Mouse (Mus musculus): Measurements from ENCODE around the gene Rab34. TPM values are rescaled to one million over a fixed set of nuclear protein-coding genes. Genes with fewer than 3 reads are reported as not detected.

The Rab34 gene
- 1.3 and 1.5 TPM in 2 replicates for total RNA-seq (2015)
- total RNA-seq (2017): 1.3 and 2.4 TPM in 2 replicates

DNA sequence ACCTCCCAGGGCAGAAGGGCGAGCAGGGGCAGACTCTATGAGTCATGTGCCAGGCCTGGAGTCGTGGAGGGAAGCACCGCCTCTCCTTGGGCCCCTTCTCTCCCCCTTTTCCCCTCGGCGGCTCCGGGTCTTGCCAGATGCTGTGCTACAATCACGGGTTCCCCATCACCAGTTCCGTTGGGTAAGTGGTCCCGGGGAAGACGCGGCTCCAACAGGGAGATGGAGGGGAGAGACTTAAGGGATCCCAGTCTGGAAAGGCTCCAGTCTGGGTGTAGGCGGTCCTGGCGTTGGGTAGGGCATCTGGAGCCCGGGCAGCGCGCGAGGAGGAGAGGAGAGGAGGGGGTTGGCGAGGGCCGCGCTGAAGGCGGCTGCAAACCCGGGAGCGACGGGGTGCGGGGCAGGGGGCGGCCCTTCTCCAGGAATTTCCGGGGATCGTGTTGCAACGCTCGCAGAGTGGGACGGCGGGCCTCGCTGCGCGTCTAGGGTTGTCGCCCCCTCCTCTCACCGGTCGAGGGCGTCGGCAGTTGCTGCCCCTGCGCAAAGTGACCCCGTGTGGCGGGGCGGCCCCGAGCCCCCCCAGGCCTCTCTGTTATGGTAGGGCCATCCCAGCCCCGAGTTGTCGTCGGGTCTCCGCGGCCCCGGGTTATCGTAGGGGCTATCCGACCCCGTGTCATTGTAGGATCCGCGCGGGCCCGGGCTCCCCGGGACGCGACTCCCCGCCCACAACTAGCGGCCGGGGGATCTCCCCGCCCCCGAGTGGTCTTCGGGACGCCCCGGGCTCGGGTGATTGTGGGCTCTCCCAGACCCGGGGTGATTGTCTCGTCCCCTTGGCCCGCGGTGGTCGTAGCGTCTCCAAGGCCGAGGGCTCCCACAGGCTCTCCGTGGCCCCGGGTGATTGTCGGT is at the start of gene Rab34:
Gene Rab34 (plus strand): TSS at position 100 of the 903 bp plus-strand sequence.
- 0 out of 2 replicates have a peak, but pooled peaks have one; percentile 27 for ATAC-seq (replicated peaks; ENCODE audit: poor library complexity)

GRCm38 (mm10) chr11:78140665-78141064 is 47.6 kb upstream of the Rab34 start:
- no peak for ATAC-seq (replicated peaks; ENCODE audit: poor library complexity)

DNA sequence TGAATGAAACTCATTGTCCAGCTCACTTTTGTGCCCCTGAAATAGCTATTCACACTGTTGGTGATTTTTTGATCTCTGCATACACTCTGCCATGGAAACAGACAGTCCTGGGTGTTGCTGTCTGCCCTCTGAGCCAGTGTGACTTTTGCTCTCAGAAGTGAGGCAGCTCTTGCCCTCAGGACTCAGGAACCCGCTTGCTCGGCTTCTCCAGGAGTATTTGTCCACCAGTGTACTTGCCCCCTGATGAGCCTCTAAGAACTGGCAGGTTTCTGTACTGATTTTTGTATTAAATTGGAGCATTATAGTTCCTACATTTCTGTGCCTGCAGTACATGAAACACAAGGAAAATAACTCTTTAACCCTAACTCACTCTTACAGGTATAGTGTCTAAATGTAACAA is 44.7 kb upstream of the Rab34 start:
- ATAC-seq (replicated peaks; ENCODE audit: poor library complexity): no peak

DNA sequence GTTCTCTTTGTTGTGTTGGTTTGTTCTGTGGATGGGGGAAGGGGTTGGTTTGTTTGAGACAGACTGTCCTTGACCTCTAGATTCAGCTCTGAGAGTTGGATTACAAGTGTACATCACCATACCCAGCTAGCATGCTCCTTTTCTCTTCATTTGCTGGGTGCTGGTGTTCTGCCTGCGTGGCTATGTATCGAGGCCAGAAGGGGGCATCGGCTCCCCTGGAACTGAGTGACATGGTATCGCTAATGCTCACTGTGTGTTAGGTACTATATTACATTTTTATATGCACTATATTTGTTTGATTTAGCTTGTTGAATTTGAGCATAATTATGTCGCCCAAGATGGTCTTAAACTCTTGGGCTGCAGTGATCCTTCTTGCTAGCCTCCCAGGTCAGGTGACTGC is 42.1 kb upstream of the Rab34 start:
- ATAC-seq (replicated peaks; ENCODE audit: poor library complexity): no peak

DNA sequence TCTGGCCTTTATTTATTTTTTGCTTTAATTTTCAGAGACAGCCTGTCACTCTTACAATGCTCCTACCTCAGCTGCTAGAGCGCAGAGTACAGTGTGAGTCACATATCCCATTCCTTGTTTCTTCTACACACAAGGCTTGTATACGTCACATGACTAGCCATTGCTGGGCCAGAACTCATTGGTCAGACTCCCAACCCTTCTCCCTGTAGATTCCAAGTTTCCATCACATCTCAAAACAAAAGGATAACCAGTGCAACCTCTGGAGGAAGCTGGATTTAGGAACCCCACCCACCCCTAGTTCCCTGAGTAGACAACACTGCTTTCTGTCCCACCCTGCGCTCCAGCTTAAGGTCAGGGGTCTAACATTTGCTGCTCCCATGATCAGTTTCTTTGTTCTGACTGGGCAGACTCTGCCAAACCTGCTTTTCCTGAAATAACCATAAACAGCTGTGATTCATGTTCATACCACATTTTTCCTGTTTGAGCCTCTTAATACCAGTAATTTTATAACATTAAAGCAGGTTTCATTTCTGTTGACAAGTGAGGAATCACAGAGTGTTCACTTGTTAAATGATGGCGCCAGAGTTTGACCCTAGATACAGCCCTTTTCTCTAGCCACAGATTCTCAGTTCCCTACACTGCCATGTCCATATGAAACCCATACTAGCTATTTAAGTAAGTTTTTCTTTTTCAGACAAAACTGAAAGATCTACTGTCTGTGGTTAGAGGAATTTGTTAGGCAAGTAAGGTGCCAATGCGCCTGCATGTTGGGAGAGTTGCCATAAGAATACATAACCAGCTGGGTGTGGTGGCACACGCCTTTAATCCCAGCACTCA is 41.3 kb upstream of the Rab34 start:
- ATAC-seq (replicated peaks; ENCODE audit: poor library complexity): no peak

GRCm38 (mm10) chr11:78151161-78151560 is 37.1 kb upstream of the Rab34 start:
- peak; percentile 86 for ATAC-seq (replicated peaks; ENCODE audit: poor library complexity)

- no peak for ATAC-seq (replicated peaks; ENCODE audit: poor library complexity)
Measured at GRCm38 (mm10) chr11:78152299-78153231, 35.7 kb upstream of the Rab34 start.

- ATAC-seq (replicated peaks; ENCODE audit: poor library complexity): no peak
Measured at GRCm38 (mm10) chr11:78153778-78154177, 34.5 kb upstream of the Rab34 start.

GRCm38 (mm10) chr11:78155674-78156073 is 32.6 kb upstream of the Rab34 start:
- ATAC-seq (replicated peaks; ENCODE audit: poor library complexity): no peak

DNA sequence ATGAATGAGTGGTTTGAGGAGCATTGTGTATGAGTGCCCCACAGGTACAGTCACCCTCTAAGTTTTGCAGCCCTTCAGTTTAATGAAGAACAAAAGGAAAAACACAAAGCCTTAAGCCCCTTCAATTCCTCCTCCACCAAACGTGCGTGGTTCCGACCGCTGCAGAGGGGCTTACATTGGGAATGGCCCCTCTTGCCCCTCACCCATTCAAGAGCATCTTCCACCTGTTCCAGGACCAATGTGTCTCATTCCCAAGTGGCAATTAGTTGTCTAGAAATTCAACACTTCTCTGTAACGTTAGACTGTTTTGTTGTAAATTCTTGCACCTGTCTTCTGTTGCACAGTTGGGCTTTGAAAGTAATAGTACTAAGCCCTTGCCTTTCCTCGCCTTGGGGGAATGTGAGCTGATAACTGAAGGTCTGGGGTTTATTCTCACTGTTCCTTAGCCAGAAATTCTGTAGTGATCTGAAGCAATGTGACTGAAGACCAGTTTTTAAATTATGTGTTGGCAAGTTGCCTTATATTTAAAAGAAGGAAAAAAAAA is 32.0 kb upstream of the Rab34 start:
- no peak for ATAC-seq (replicated peaks; ENCODE audit: poor library complexity)

DNA sequence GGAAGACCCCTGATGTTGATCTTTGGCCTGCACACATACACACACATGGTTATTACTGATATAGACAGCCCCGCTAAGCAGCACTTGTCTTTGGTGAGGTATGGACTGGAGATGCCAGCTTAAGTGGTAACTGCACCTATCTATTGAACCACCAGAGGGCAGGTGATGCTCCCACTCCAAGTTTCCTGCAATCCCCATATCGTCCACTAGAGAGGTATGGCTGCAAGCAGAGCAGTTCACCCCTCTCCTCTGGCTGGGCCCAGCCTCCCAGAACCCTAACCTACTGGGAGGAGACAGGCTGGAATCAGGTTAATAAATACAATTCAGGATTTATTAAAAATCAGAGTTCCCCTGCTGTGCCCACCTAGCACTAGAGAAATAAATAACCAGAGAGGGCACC is 29.1 kb upstream of the Rab34 start:
- peak; percentile 99 for ATAC-seq (replicated peaks; ENCODE audit: poor library complexity)

GRCm38 (mm10) chr11:78159557-78159956 is 28.7 kb upstream of the Rab34 start:
- no peak for ATAC-seq (replicated peaks; ENCODE audit: poor library complexity)

GRCm38 (mm10) chr11:78160171-78160570 is 28.1 kb upstream of the Rab34 start:
- no peak for ATAC-seq (replicated peaks; ENCODE audit: poor library complexity)

- ATAC-seq (replicated peaks; ENCODE audit: poor library complexity): no peak
Measured at GRCm38 (mm10) chr11:78160675-78161074, 27.6 kb upstream of the Rab34 start.

DNA sequence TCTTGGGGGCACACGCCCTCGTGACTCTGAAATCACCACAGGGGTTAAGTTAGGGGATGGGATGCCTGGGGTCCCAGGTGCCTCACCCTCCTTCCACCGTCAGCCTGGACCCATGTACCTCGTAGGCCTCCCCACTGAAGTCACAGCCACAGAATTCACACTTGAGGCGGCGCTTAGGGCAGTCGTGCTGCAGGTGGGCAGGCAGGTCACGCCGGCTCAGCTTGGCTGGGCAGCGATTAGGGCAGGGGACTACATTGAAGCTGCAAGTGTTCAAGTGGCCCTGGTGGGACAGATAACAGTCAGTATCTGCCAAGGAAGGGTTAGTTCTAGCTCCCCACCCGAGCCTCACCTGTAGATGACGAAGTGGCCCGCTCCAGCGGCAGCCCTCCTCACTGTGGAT is 27.1 kb upstream of the Rab34 start:
- no peak for ATAC-seq (replicated peaks; ENCODE audit: poor library complexity)

GRCm38 (mm10) chr11:78161968-78162367 is 26.3 kb upstream of the Rab34 start:
- no peak for ATAC-seq (replicated peaks; ENCODE audit: poor library complexity)

GRCm38 (mm10) chr11:78162504-78162903 is 25.7 kb upstream of the Rab34 start:
- ATAC-seq (replicated peaks; ENCODE audit: poor library complexity): no peak

GRCm38 (mm10) chr11:78163045-78163444 is 25.2 kb upstream of the Rab34 start:
- ATAC-seq (replicated peaks; ENCODE audit: poor library complexity): no peak

GRCm38 (mm10) chr11:78163681-78164603 is 24.3 kb upstream of the Rab34 start:
- ATAC-seq (replicated peaks; ENCODE audit: poor library complexity): no peak
